Comparison of ENCODE assay signal across 15 mouse cellular contexts in the genomic region with DNA sequence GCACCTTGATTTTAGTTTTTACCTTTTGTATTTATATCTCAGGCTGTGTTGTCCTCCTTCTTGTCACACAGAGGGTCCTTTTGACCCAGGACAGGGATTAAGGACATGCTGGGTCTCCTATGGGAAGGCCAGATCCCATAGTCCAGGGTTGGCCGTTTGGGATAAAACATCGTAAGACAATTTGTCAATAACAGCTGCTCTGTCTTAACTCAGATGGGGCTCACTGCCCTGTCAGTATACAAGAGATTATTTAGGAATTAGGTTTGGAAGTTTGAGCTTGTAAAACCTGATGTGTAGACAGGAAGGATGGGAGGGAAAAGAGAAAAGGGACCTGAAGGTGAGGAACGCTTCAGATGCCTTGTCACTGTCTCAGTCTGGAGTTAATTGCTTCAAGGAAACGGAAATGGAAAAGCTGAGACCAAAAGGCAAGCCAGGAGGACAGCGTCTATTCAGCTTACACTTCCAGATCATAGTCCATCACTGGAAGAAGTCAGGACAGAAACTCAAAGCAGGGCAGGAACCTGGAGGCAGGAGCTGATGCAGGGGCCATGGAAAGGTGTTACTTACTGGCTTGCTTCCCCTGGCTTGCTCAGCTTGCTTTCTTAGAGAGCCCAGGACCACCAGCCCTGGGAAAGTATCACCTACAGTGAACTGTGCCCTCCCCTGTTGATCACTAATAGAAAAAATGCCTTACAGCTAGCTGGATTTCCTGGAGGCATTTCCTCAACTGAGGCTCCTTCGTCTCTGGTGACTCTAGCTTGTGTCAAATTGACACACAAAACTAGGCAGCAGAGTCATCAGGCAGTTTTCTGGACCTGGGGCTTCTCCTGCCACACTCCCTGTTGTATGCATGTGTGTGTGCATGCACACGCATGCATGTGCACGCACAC.
"Had no signal": no experiment of that assay in that cellular context is flagged by ENCODE, and none has a peak within 500 bp of the region (broad histone marks: within the 10 kb centered on the region; RNA-seq: fewer than 3 reads in every experiment).

No protein-coding gene starts in this region.

- H3K4me3 ChIP-seq: neural tube, embryonic 13.5 days; neural tube, embryonic 15.5 days; stomach, embryonic 15.5 days had no signal

- DNase-seq: right cerebral cortex, adult 18-20 months; right cerebral cortex, postnatal 14 days; right cerebral cortex, postnatal 25 days; right cerebral cortex, postnatal 4 days; spleen, adult 18-20 months; thymus, adult 18-20 months; thymus, adult 2 months; thymus, postnatal 14 days; thymus, postnatal 25 days; thymus, postnatal 36 days; thymus, postnatal 4 days had no signal

- H3K4me2 ChIP-seq: neural tube, embryonic 13.5 days; neural tube, embryonic 15.5 days; stomach, embryonic 15.5 days had no signal

- H3K27ac ChIP-seq: neural tube, embryonic 13.5 days; neural tube, embryonic 15.5 days; stomach, embryonic 15.5 days; stomach, postnatal 0 days had no signal

- H3K36me3 ChIP-seq: neural tube, embryonic 13.5 days; neural tube, embryonic 15.5 days; stomach, embryonic 15.5 days had no signal

- H3K4me1 ChIP-seq: neural tube, embryonic 13.5 days; stomach, embryonic 15.5 days had no signal

- H3K9me3 ChIP-seq: neural tube, embryonic 13.5 days; neural tube, embryonic 15.5 days; stomach, embryonic 15.5 days had no signal

- H3K27me3 ChIP-seq: neural tube, embryonic 13.5 days; neural tube, embryonic 15.5 days; stomach, embryonic 15.5 days had no signal

- H3K9ac ChIP-seq: neural tube, embryonic 13.5 days; neural tube, embryonic 15.5 days; stomach, embryonic 15.5 days had no signal
